Mouse (Mus musculus): ENCODE data around the gene Tbc1d14. TPM values are rescaled to one million over a fixed set of nuclear protein-coding genes. Genes with fewer than 3 reads are reported as not detected.
A peak's percentile ranks its signal among the peaks of the same experiment; 100 is the strongest.

The Tbc1d14 gene
- polyA plus RNA-seq, 1 experiment from 2014 or later: 38.1 TPM

DNA sequence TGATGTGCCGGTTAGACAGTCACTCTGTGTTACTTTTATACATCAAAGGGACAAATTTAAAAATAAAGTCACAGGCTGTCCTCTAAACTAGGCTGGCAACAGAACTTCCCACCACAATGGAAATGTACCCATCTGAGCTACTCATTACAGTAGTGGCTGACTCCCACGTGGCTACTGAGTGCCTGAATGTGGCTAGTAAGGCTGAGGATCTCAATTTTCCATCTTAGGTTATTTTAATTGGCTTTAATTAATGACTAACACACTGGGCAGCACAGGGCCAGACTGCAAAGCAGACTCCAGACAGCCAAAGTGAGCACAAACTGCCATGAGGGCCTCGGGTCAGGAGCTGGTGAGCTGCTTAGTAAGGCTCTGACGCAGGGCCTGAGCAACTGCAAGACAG lies 31.6 kb downstream of the Tbc1d14 start:
- H3K27me3 ChIP-seq: no peaks in the 10 kb centered on the region
- H3K9me3 ChIP-seq: no peaks in the 10 kb centered on the region
- peaks cover 44% of the 10 kb centered on the region for H3K4me1 ChIP-seq
- no peak for ATAC-seq (ENCODE audit: low FRiP score, low read depth)
- no peaks in the 10 kb centered on the region; the same call in 1 of the 2 replicates for H3K36me3 ChIP-seq
- 82% methylated on average over 4 of the region's 4 CpGs for WGBS
- H3K9ac ChIP-seq: no peak overlapping the region
- no peak overlapping the region for H3K4me3 ChIP-seq
- no peak overlapping the region for H3K27ac ChIP-seq
- H3K4me2 ChIP-seq (replicated peaks): no peak overlapping the region

DNA sequence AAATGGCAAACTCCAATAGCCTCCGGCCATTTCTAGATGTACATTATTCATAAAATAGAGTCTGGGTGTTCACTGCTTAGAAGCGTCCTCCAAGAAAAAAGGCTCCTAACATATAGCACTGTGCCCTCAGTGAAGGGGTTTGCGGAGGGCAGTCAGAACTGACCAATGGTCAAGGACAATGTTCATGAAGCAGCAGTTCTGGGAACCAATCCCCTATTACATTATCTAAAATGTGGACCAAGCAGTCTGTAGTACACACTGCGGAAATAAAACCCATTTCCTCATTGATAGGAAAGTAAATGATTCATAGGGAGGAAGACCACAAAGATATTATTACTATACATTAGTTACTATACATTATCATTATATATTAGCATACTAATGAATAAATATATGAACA lies 32.6 kb downstream of the Tbc1d14 start:
- Histone ChIP-seq H3K36me3 (no peaks in the 10 kb centered on the region; the same call in 1 of the 2 replicates), H3K4me1 (peaks cover 46% of the 10 kb centered on the region), H3K4me2 (replicated peaks) (no peak overlapping the region), H3K4me3 (no peak overlapping the region), H3K27me3 (no peaks in the 10 kb centered on the region), H3K9ac (no peak overlapping the region), H3K27ac (no peak overlapping the region), H3K9me3 (no peaks in the 10 kb centered on the region)
- no peak for ATAC-seq (ENCODE audit: low FRiP score, low read depth)
- WGBS: 90% methylated on average over 4 of the region's 4 CpGs

- H3K4me3 ChIP-seq: no peak overlapping the region
- H3K9me3 ChIP-seq: no peaks in the 10 kb centered on the region
- H3K4me2 ChIP-seq (replicated peaks): no peak overlapping the region
- H3K27ac ChIP-seq: 0 out of 2 replicates have a peak overlapping the region, but pooled peaks have one; percentile 6
- H3K9ac ChIP-seq: no peak overlapping the region
- whole genome bisulfite sequencing: 87% methylated on average over 6 of the region's 6 CpGs
- H3K36me3 ChIP-seq: no peaks in the 10 kb centered on the region; the same call in 1 of the 2 replicates
- no peaks in the 10 kb centered on the region for H3K27me3 ChIP-seq
- ATAC-seq (ENCODE audit: low FRiP score, low read depth): no peak
- peaks cover 50% of the 10 kb centered on the region for H3K4me1 ChIP-seq
Measured at GRCm38 (mm10) chr5:36559510-36560235, 33.4 kb downstream of the Tbc1d14 start.

- no peaks in the 10 kb centered on the region for H3K9me3 ChIP-seq
- H3K27ac ChIP-seq: no peak overlapping the region
- H3K36me3 ChIP-seq: no peaks in the 10 kb centered on the region; the same call in 1 of the 2 replicates
- H3K9ac ChIP-seq: no peak overlapping the region
- H3K4me1 ChIP-seq: peaks cover 56% of the 10 kb centered on the region
- no peaks in the 10 kb centered on the region for H3K27me3 ChIP-seq
- ATAC-seq (ENCODE audit: low FRiP score, low read depth): no peak
- 76% methylated on average over 5 of the region's 5 CpGs for WGBS
- H3K4me3 ChIP-seq: no peak overlapping the region
- H3K4me2 ChIP-seq (replicated peaks): no peak overlapping the region
Measured at GRCm38 (mm10) chr5:36559106-36559505, 34.0 kb downstream of the Tbc1d14 start.

- Histone ChIP-seq H3K9me3 (no peaks in the 10 kb centered on the region), H3K27ac (no peak overlapping the region), H3K36me3 (no peaks in the 10 kb centered on the region; the same call in 1 of the 2 replicates), H3K4me2 (replicated peaks) (no peak overlapping the region), H3K4me3 (no peak overlapping the region), H3K4me1 (peaks cover 60% of the 10 kb centered on the region), H3K27me3 (no peaks in the 10 kb centered on the region), H3K9ac (no peak overlapping the region)
- WGBS: 91% methylated on average over 2 of the region's 2 CpGs
- ATAC-seq (ENCODE audit: low FRiP score, low read depth): no peak
Measured at GRCm38 (mm10) chr5:36558526-36558925, 34.5 kb downstream of the Tbc1d14 start.

DNA sequence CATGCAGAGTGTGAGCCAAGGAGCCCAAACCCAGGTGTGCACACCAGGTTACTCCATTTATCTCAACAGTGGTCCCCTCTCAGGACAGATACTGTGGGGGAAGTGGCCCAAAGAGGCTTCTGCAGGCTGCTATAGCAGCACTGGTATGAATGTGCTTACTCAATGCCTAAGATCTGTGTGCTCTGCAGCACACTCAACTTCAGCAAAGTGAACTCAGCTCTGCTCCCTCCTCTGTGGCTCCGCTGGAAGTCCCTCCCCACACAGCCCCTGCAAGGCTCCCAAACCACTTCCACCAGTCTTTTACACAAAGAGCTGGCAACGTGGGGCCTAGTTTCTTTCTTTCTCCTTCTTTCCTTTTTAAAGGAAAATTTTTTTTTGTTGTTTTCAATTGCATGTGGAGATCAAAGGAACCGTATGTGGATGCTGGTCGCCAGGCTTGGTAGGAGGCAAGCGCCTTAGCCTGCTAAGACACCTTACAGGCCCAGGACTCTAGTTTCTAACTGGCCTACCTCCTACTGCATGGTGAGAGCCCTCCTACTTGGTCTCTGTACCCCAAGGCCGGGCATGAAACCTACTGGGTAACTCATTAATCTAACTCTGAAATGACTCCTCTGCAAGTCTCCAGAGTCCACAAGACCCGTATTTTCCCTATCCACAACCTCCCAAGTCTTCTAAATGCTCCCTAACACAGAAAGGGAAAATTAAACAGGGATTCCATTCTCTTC lies 35.3 kb downstream of the Tbc1d14 start:
- Histone ChIP-seq H3K4me1 (peaks cover 63% of the 10 kb centered on the region), H3K9me3 (no peaks in the 10 kb centered on the region), H3K27ac (peak overlapping the region; percentile 28; the same call in 1 of the 2 replicates), H3K4me3 (no peak overlapping the region), H3K4me2 (replicated peaks) (no peak overlapping the region), H3K9ac (no peak overlapping the region), H3K27me3 (no peaks in the 10 kb centered on the region), H3K36me3 (no peaks in the 10 kb centered on the region; the same call in 1 of the 2 replicates)
- ATAC-seq (ENCODE audit: low FRiP score, low read depth): peak; percentile 40; the same call in 1 of the 2 replicates
- WGBS: 44% methylated on average over 7 of the region's 7 CpGs

GRCm38 (mm10) chr5:36556906-36557305 lies 36.2 kb downstream of the Tbc1d14 start:
- Histone ChIP-seq H3K9ac (no peak overlapping the region), H3K9me3 (no peaks in the 10 kb centered on the region), H3K4me1 (peaks cover 61% of the 10 kb centered on the region), H3K27ac (no peak overlapping the region), H3K27me3 (no peaks in the 10 kb centered on the region), H3K4me3 (no peak overlapping the region), H3K36me3 (no peaks in the 10 kb centered on the region), H3K4me2 (replicated peaks) (no peak overlapping the region)
- ATAC-seq (ENCODE audit: low FRiP score, low read depth): no peak
- WGBS: 80% methylated on average over 3 of the region's 3 CpGs

DNA sequence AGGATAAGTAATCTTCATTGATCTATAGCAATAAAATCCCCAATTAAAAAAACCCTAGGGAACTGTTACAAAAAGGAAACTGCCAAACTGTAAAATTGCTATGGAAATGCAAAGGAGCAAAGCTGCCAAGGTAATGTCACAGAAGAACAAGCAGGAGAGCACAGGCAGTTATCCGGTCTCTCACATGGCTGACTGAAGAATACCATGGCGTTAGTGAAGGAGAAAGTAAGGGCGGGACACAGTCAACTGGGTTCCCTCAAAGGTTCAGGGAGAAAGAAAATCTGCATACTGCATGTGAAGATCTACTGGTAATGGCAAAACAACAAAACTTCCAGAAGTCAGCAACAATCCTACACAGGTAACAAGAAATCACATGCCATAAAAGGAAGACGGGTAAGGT lies 36.8 kb downstream of the Tbc1d14 start:
- H3K4me2 ChIP-seq (replicated peaks): no peak overlapping the region
- ATAC-seq (ENCODE audit: low FRiP score, low read depth): no peak
- no peak overlapping the region for H3K4me3 ChIP-seq
- H3K9me3 ChIP-seq: no peaks in the 10 kb centered on the region
- peaks cover 56% of the 10 kb centered on the region for H3K4me1 ChIP-seq
- no peaks in the 10 kb centered on the region for H3K36me3 ChIP-seq
- H3K9ac ChIP-seq: no peak overlapping the region
- WGBS: 79% methylated on average over 4 of the region's 4 CpGs
- H3K27ac ChIP-seq: no peak overlapping the region
- no peaks in the 10 kb centered on the region for H3K27me3 ChIP-seq

- Histone ChIP-seq H3K27ac (peak overlapping the region; percentile 0; the same call in 1 of the 2 replicates), H3K9me3 (no peaks in the 10 kb centered on the region), H3K27me3 (no peaks in the 10 kb centered on the region), H3K4me3 (no peak overlapping the region), H3K36me3 (no peaks in the 10 kb centered on the region), H3K4me1 (peaks cover 40% of the 10 kb centered on the region), H3K9ac (no peak overlapping the region), H3K4me2 (replicated peaks) (no peak overlapping the region)
- no peak for ATAC-seq (ENCODE audit: low FRiP score, low read depth)
- WGBS: 36% methylated on average over 5 of the region's 5 CpGs
Measured at GRCm38 (mm10) chr5:36554496-36554895, 38.6 kb downstream of the Tbc1d14 start.

DNA sequence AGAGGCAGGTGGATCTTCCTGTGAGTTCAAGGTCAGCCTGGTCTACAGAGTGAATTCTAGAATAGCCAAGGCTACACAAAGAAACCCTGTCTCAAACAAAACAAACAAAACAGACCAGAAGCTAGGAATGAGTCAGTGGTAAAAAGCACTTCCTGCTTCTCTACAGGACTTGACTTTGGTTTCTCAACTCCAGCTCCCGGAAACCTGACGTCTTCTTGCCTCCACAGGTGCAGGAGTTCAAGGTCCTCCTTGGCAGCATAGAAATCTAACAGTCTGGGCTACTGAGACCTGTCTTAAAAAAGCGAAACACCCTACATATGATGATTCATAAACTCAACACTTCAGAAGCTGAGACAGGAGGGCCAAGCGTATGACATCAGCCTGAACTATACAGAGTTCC lies 39.2 kb downstream of the Tbc1d14 start:
- Histone ChIP-seq H3K4me2 (replicated peaks) (no peak overlapping the region), H3K4me3 (no peak overlapping the region), H3K27ac (peak overlapping the region; percentile 0; the same call in 1 of the 2 replicates), H3K36me3 (no peaks in the 10 kb centered on the region), H3K9me3 (no peaks in the 10 kb centered on the region), H3K9ac (no peak overlapping the region), H3K27me3 (no peaks in the 10 kb centered on the region), H3K4me1 (peaks cover 35% of the 10 kb centered on the region)
- 70% methylated on average over 4 of the region's 4 CpGs for WGBS
- no peak for ATAC-seq (ENCODE audit: low FRiP score, low read depth)

DNA sequence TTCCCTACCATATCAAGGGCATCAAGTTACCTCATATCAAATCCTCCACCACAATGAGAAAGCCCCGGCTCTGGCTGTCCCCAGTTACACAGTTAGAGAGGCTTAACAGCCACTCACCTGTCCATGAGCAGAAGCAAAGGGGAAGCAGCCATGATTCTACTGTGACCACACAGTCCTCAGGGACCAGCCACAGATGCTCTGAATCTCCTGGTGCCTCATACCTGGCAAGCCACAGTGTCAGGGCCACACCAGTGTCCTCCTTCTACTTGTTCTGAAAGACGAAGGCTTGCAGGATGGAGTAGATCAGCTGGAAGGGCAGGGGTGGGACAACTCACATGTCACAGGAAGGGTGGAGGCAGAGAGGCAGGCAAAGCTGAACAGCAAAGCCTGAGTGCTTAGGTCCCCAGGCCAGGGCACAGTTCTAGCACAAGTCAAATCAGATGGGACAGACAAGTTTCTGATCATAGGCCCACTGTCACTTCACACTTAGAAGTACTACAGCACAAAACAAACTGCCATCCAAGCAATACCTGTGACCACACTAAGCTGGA lies 39.9 kb downstream of the Tbc1d14 start:
- ATAC-seq (ENCODE audit: low FRiP score, low read depth): no peak
- Histone ChIP-seq H3K4me2 (replicated peaks) (no peak overlapping the region), H3K36me3 (no peaks in the 10 kb centered on the region), H3K27ac (no peak overlapping the region), H3K9me3 (no peaks in the 10 kb centered on the region), H3K4me1 (peaks cover 29% of the 10 kb centered on the region), H3K27me3 (no peaks in the 10 kb centered on the region), H3K4me3 (no peak overlapping the region), H3K9ac (no peak overlapping the region)
- 69% methylated on average over 2 of the region's 2 CpGs for WGBS

- Histone ChIP-seq H3K27ac (no peak overlapping the region), H3K4me1 (peaks cover 21% of the 10 kb centered on the region), H3K9me3 (no peaks in the 10 kb centered on the region), H3K9ac (no peak overlapping the region), H3K4me2 (replicated peaks) (no peak overlapping the region), H3K27me3 (no peaks in the 10 kb centered on the region), H3K36me3 (no peaks in the 10 kb centered on the region), H3K4me3 (no peak overlapping the region)
- no peak for ATAC-seq (ENCODE audit: low FRiP score, low read depth)
- WGBS: 90% methylated on average over 4 of the region's 4 CpGs
Measured at GRCm38 (mm10) chr5:36552391-36552790, 40.7 kb downstream of the Tbc1d14 start.

Data from limb, embryonic 13.5 days (tissue).